Mouse (Mus musculus) layer of hippocampus, postnatal 36 days (tissue): ENCODE results near the gene Gpr45. TPM values are rescaled to one million over a fixed set of nuclear protein-coding genes. Genes with fewer than 3 reads are reported as not detected.

ENCODE experiments used
- DNase-seq, 2 experiments: peaks; one replicate each; pipeline ENCODE4 v3.0.0; 2022
- microRNA-seq, 2 experiments: library from miRNA; unstranded; fragments of <30 nt; microRNA quantifications; one replicate each; pipeline ENCODE4 v1.2.0; 2021
- total RNA-seq, 2 experiments: library from RNA; stranded (reverse); gene quantifications; 2 replicates each; pipeline ENCODE4 v1.2.3; 2021

Gpr45 gene
- total RNA-seq, 2 experiments from 2014 or later = 23.0 to 25.6 TPM

- no peak for DNase-seq
Observed at GRCm38 (mm10) chr1:43047811-43048210, 95.1 kb downstream of the Gpr45 start.

GRCm38 (mm10) chr1:43051903-43052302 is 99.2 kb downstream of the Gpr45 start:
- no peak for DNase-seq

GRCm38 (mm10) chr1:43065615-43066310 is 113.1 kb downstream of the Gpr45 start:
- peak; percentile 73 to 76 for DNase-seq

GRCm38 (mm10) chr1:43066573-43066972 is 113.9 kb downstream of the Gpr45 start:
- DNase-seq = no peak

GRCm38 (mm10) chr1:43067551-43067950 is 114.9 kb downstream of the Gpr45 start:
- DNase-seq = no peak

GRCm38 (mm10) chr1:43070726-43071125 is 118.1 kb downstream of the Gpr45 start:
- no peak for DNase-seq

GRCm38 (mm10) chr1:43072028-43072427 is 119.4 kb downstream of the Gpr45 start:
- no peak for DNase-seq

GRCm38 (mm10) chr1:43072561-43072960 is 119.9 kb downstream of the Gpr45 start:
- DNase-seq = no peak

- DNase-seq = no peak
Observed at GRCm38 (mm10) chr1:43074791-43075190, 122.1 kb downstream of the Gpr45 start.

- DNase-seq = no peak
Observed at GRCm38 (mm10) chr1:43078124-43078523, 125.5 kb downstream of the Gpr45 start.

- DNase-seq = no peak
Observed at GRCm38 (mm10) chr1:43082946-43083345, 130.3 kb downstream of the Gpr45 start.

Small RNA genes lying within 50 kb of the gene (microRNA-seq; reads per million reads assigned to microRNA genes)
- gene Gm24001 = 0 reads per million in 2 experiments

Other genes starting within 250 kb of the Gpr45 start
- 10 to 100 TPM; 45.9 to 48.2 TPM for gene Mrps9, start 101.6 kb upstream of the Gpr45 start, total RNA-seq
- 10 to 100 TPM; 38.0 to 40.6 TPM for gene Tgfbrap1, start 145.8 kb downstream of the Gpr45 start, total RNA-seq
- gene AI597479, start 145.8 kb downstream of the Gpr45 start, total RNA-seq = 10 to 100 TPM; 25.1 to 25.2 TPM
- gene Fhl2, start 244.1 kb downstream of the Gpr45 start, total RNA-seq = 10 to 100 TPM; 32.0 to 32.6 TPM